Comparison of ENCODE assay signal across 8 mouse cellular contexts in the genomic region with DNA sequence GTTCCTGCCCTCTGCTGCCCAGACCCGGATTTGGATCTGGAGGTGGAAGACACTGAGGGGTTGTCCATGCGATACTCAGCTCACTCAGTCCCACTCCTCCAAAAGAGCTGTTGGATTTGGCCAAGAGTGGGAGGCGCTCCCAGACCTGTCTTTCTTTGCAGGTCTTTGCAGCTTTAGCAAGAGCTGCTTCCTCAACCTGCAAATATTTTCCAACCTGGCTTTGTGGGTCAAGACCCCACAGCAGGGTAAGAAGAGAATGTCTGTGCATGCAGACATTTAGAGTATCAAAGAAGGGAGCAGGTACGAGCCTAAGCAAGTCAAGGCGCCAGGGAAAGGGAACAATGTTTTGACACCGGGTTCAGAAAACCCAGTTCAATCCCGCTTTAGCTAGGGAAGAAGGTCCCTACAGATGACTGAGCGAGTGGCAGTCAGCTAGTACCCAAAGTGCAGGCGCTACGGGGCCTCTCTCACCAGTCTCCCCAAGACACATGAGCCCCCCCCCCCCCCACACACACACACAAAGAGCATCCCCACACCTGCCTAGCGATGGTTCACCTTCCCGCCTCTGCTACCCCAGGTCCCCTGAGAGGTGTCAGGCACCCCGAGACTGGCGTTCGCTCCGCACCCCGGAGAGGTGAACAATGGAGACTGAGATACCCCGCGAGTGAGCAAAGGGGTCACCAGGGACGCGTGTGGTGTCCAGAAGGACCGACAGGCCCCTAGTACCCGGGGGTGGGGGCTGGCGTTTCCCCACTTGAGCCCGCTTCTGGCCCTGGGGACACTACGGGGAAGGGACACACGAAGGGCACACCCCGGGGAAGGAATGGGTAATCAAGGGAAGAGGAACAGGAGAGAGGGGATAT. TPM values are rescaled to one million over a fixed set of nuclear protein-coding genes. Genes with fewer than 3 reads are reported as not detected.
DNase-seq lines count a peak whose midpoint lies in the region; ATAC-seq lines count a peak whose summit lies in the region.

No protein-coding gene starts in this region.

- WGBS in forebrain, embryonic 16.5 days = under 1% methylated on average over 28 of the region's 28 CpGs
- 2% methylated on average over 28 of the region's 28 CpGs for WGBS in intestine, embryonic 15.5 days
- 3% methylated on average over 28 of the region's 28 CpGs for WGBS in liver, embryonic 12.5 days (ENCODE audit: insufficient replicate concordance)

- no peaks in the 10 kb centered on the region for H3K9me3 ChIP-seq in megakaryocyte, embryonic 14.5 days
- no peaks in the 10 kb centered on the region for H3K9me3 ChIP-seq in forebrain, embryonic 16.5 days (ENCODE audit: control insufficient read depth, low read length)
- no peaks in the 10 kb centered on the region for H3K9me3 ChIP-seq in intestine, embryonic 15.5 days
- H3K9me3 ChIP-seq in liver, embryonic 12.5 days (replicated peaks) = no peaks in the 10 kb centered on the region

- peak overlapping the region; percentile 93 for H3K27ac ChIP-seq in forebrain, embryonic 16.5 days (ENCODE audit: low read length)
- no peak overlapping the region for H3K27ac ChIP-seq in intestine, embryonic 15.5 days
- H3K27ac ChIP-seq in liver, embryonic 12.5 days = no peak overlapping the region

- H3K9ac ChIP-seq in forebrain, embryonic 16.5 days (replicated peaks; ENCODE audit: low read depth, low read length) = peak overlapping the region; percentile 97
- H3K9ac ChIP-seq in intestine, embryonic 15.5 days = peak overlapping the region; percentile 74
- H3K9ac ChIP-seq in liver, embryonic 12.5 days = peak overlapping the region; percentile 52

- DNase-seq in cerebellum, adult 18-20 months = peak; percentile 29 to 50
- DNase-seq in retina, embryonic 14.5 days (ENCODE audit: low spot score) = peak; percentile 24
- DNase-seq in adipocyte (ENCODE audit: low spot score) = no peak

- H3K36me3 ChIP-seq in megakaryocyte, embryonic 14.5 days (replicated peaks; ENCODE audit: low read length) = no peaks in the 10 kb centered on the region
- H3K36me3 ChIP-seq in forebrain, embryonic 16.5 days (ENCODE audit: control insufficient read depth, insufficient read depth) = no peaks in the 10 kb centered on the region
- H3K36me3 ChIP-seq in intestine, embryonic 15.5 days = no peaks in the 10 kb centered on the region
- H3K36me3 ChIP-seq in liver, embryonic 12.5 days = no peaks in the 10 kb centered on the region

- no peak for ATAC-seq in megakaryocyte, adult 5-6 weeks (ENCODE audit: poor library complexity, severe bottlenecking)
- ATAC-seq in forebrain, embryonic 16.5 days = peak; percentile 46
- peak; percentile 70 for ATAC-seq in intestine, embryonic 15.5 days
- peak; percentile 46 for ATAC-seq in liver, embryonic 12.5 days

- peaks cover 47% of the 10 kb centered on the region for H3K27me3 ChIP-seq in megakaryocyte, embryonic 14.5 days (replicated peaks)
- no peaks in the 10 kb centered on the region for H3K27me3 ChIP-seq in forebrain, embryonic 16.5 days (replicated peaks; ENCODE audit: control insufficient read depth, insufficient read depth, low read length)
- H3K27me3 ChIP-seq in intestine, embryonic 15.5 days (replicated peaks) = no peaks in the 10 kb centered on the region
- peaks cover 59% of the 10 kb centered on the region for H3K27me3 ChIP-seq in liver, embryonic 12.5 days (replicated peaks)

- peaks cover 11% of the 10 kb centered on the region for H3K4me1 ChIP-seq in megakaryocyte, embryonic 14.5 days
- peaks cover 27% of the 10 kb centered on the region for H3K4me1 ChIP-seq in forebrain, embryonic 16.5 days (replicated peaks; ENCODE audit: control insufficient read depth, insufficient read depth, low read length)
- no peaks in the 10 kb centered on the region for H3K4me1 ChIP-seq in intestine, embryonic 15.5 days (replicated peaks)
- peaks cover 6% of the 10 kb centered on the region; the same call in 1 of the 2 replicates for H3K4me1 ChIP-seq in liver, embryonic 12.5 days

- peak overlapping the region; percentile 59 for H3K4me2 ChIP-seq in forebrain, embryonic 16.5 days (ENCODE audit: low read length)
- peak overlapping the region; percentile 95 for H3K4me2 ChIP-seq in intestine, embryonic 15.5 days (replicated peaks)
- peak overlapping the region; percentile 78 for H3K4me2 ChIP-seq in liver, embryonic 12.5 days

- H3K4me3 ChIP-seq in megakaryocyte, embryonic 14.5 days (replicated peaks) = peak overlapping the region; percentile 82
- peak overlapping the region; percentile 96 for H3K4me3 ChIP-seq in forebrain, embryonic 16.5 days (replicated peaks; ENCODE audit: low read length)
- H3K4me3 ChIP-seq in intestine, embryonic 15.5 days (replicated peaks) = peak overlapping the region; percentile 75
- peak overlapping the region; percentile 59 for H3K4me3 ChIP-seq in liver, embryonic 12.5 days

RNA-seq across cellular contexts. Expression of gene Cttnbp2, which starts 0.8 kb away (rescaled TPM):
- not detected in 2 replicates for polyA plus RNA-seq in megakaryocyte, embryonic 14.5 days (2012; ENCODE audit: insufficient read depth, low replicate concordance)
- not detected in 2 replicates for total RNA-seq in megakaryocyte, adult 5-6 weeks (2015)
- total RNA-seq in megakaryocyte, adult 5-6 weeks (2017) = 0.04 TPM in 1 of 2 replicates, not detected in the other
- polyA plus RNA-seq in forebrain, embryonic 16.5 days (2015; fragmentation: Nextera tagmentation; extraction: Ambion mirVana) = 124 and 134 TPM in 2 replicates
- polyA plus RNA-seq in intestine, embryonic 15.5 days (2015; fragmentation: Nextera tagmentation; extraction: Ambion mirVana) = 10.6 and 13.8 TPM in 2 replicates
- polyA plus RNA-seq in liver, embryonic 12.5 days (2016; fragmentation: Nextera tagmentation; extraction: Ambion mirVana) = 1.4 and 2.1 TPM in 2 replicates
